Mouse (Mus musculus): ENCODE data around the gene Rcor2.

GRCm38 (mm10) chr19:7269290-7270044 is 2.3 kb downstream of the Rcor2 start:
- TF ChIP-seq CTCF (IDR thresholded peaks at IDR 0.05; ENCODE audit: control insufficient read depth, insufficient read depth, low read length) (no peak), POLR2A (IDR thresholded peaks at IDR 0.05; ENCODE audit: borderline replicate concordance, control insufficient read depth, low read depth, low read length) (no peak)

Measured in bone marrow, adult 2 months (tissue).